Mouse (Mus musculus) retina, postnatal 7 days (tissue): ENCODE measurements around the gene Taf3.

Source experiments
- DNase-seq: peaks from one replicate; pipeline ENCODE4 v3.0.0-alpha.2; 2012; ENCODE audit warnings: low read depth, low spot score

The Taf3 gene

GRCm38 (mm10) chr2:9956546-9956945, 91.8 kb downstream of the Taf3 start:
- DNase-seq = no peak

GRCm38 (mm10) chr2:9955576-9956535, 92.5 kb downstream of the Taf3 start:
- no peak for DNase-seq

GRCm38 (mm10) chr2:9946739-9947138, 101.7 kb downstream of the Taf3 start:
- no peak for DNase-seq

- DNase-seq = no peak
Observed at GRCm38 (mm10) chr2:9945611-9946010, 102.8 kb downstream of the Taf3 start.

- DNase-seq = no peak
Observed at GRCm38 (mm10) chr2:9943011-9943410, 105.4 kb downstream of the Taf3 start.

GRCm38 (mm10) chr2:9939250-9939649, 109.1 kb downstream of the Taf3 start:
- no peak for DNase-seq

- DNase-seq = no peak
Observed at GRCm38 (mm10) chr2:9935965-9936364, 112.4 kb downstream of the Taf3 start.

- DNase-seq = no peak
Observed at GRCm38 (mm10) chr2:9926905-9927283, 121.5 kb downstream of the Taf3 start.

- no peak for DNase-seq
Observed at GRCm38 (mm10) chr2:9926194-9926904, 122.0 kb downstream of the Taf3 start.

- no peak for DNase-seq
Observed at GRCm38 (mm10) chr2:9918691-9919471, 129.5 kb downstream of the Taf3 start.

GRCm38 (mm10) chr2:9917602-9918001, 130.8 kb downstream of the Taf3 start:
- DNase-seq = no peak

GRCm38 (mm10) chr2:9905995-9906394, 142.4 kb downstream of the Taf3 start:
- no peak for DNase-seq

- no peak for DNase-seq
Observed at GRCm38 (mm10) chr2:9903854-9904560, 144.4 kb downstream of the Taf3 start.

- no peak for DNase-seq
Observed at GRCm38 (mm10) chr2:9897846-9898245, 150.6 kb downstream of the Taf3 start.

- DNase-seq = no peak
Observed at GRCm38 (mm10) chr2:9896097-9896770, 152.2 kb downstream of the Taf3 start.

GRCm38 (mm10) chr2:9894836-9895593, 153.4 kb downstream of the Taf3 start:
- DNase-seq = no peak

GRCm38 (mm10) chr2:9893272-9893953, 155.0 kb downstream of the Taf3 start:
- DNase-seq = no peak

GRCm38 (mm10) chr2:9892541-9892940, 155.9 kb downstream of the Taf3 start:
- no peak for DNase-seq

- no peak for DNase-seq
Observed at GRCm38 (mm10) chr2:9890906-9891305, 157.5 kb downstream of the Taf3 start.
